Mouse (Mus musculus): Measurements from ENCODE around the gene Foxj3.

DNA sequence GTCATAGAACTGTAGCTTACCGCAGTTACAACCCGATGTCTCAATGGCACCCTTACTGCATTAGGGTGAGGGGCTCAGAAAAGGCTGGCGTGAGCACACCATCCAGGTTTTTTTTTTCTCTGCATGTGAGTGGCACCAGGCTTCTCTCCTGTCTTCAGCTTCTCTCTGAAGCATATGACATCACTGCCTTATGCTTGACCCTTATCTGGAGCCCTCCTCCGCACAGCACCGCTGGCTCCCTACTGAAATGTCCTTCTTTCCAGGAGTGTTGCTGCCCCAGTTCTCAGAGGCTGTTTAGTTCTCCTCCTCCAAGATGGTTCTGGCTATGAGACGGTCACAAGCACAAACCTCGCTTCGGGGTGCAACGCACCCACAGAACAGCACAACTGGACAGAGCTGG is 134.4 kb downstream of the Foxj3 start:
- TF ChIP-seq CTCF (IDR thresholded peaks at IDR 0.05; ENCODE audit: low read depth, low read length) (no peak), POLR2A (IDR thresholded peaks at IDR 0.05; ENCODE audit: extremely low read depth, insufficient read depth, low read length) (no peak)
